Mouse (Mus musculus) stomach, postnatal 0 days (tissue): ENCODE results near the gene Ank3. TPM values are rescaled to one million over a fixed set of nuclear protein-coding genes. Genes with fewer than 3 reads are reported as not detected.

Experiments used
- ATAC-seq: fragments of 200-750 bp; cut with Nextera tagmentation; 2 replicates; pipeline ENCODE4 v1.8.0; 2017; ENCODE audit not compliant: low FRiP score, low TSS enrichment
- DNase-seq: peaks from one replicate; pipeline ENCODE4 v3.0.0-alpha.2; 2016; ENCODE audit warnings: low spot score
- H3K27ac ChIP-seq: fragments of 300-500 bp; sonication (generic); replicated peaks from 2 replicates; pipeline ENCODE4 v1.5.1; 2014; ENCODE audit warnings: mild to moderate bottlenecking, control low read depth
- H3K27me3 ChIP-seq: fragments of 300-500 bp; sonication (generic); 2 replicates; pipeline ENCODE4 v1.6.1; 2014; ENCODE audit warnings: low read length; ENCODE audit not compliant: control insufficient read depth, insufficient read depth
- H3K36me3 ChIP-seq: fragments of 300-500 bp; sonication (generic); 2 replicates; pipeline ENCODE4 v1.6.1; 2014; ENCODE audit warnings: low read length, mixed read lengths; ENCODE audit not compliant: control insufficient read depth, insufficient read depth
- H3K4me1 ChIP-seq: fragments of 300-500 bp; sonication (generic); replicated peaks from 2 replicates; pipeline ENCODE4 v1.6.1; 2014; ENCODE audit warnings: antibody characterized with exemption; ENCODE audit not compliant: control insufficient read depth, insufficient read depth
- H3K4me2 ChIP-seq: fragments of 300-500 bp; sonication (generic); replicated peaks from 2 replicates; pipeline ENCODE4 v1.6.1; 2014; ENCODE audit warnings: low read depth, mild to moderate bottlenecking, control low read depth, moderate library complexity
- H3K4me3 ChIP-seq: fragments of 300-500 bp; sonication (generic); 2 replicates; pipeline ENCODE4 v1.5.1; 2014; ENCODE audit warnings: low read depth, low read length, control low read depth
- H3K9ac ChIP-seq: fragments of 300-500 bp; sonication (generic); 2 replicates; pipeline ENCODE4 v1.6.1; 2014; ENCODE audit warnings: mild to moderate bottlenecking, low read length, control low read depth, mixed read lengths
- H3K9me3 ChIP-seq: fragments of 300-500 bp; sonication (generic); 2 replicates; pipeline ENCODE4 v1.6.1; 2016; ENCODE audit warnings: low read length; ENCODE audit not compliant: control insufficient read depth
- CTCF ChIP-seq: IDR thresholded peaks from 2 replicates; pipeline ENCODE4 v1.5.1; 2016; ENCODE audit warnings: antibody characterized with exemption, low read depth, mild to moderate bottlenecking, moderate library complexity
- EP300 ChIP-seq: optimal IDR thresholded peaks from 2 replicates; pipeline ENCODE3; 2016; ENCODE audit warnings: antibody characterized with exemption
- WGBS: fragments of 180-500 bp; shearing (Covaris S2); extraction: QIAGEN DNeasy Blood & Tissue Kit; methylation state at CpG from one replicate; pipeline ENCODE4 v1.1.7; 2014; 5-methylcytosine and 5-hydroxymethylcytosine counted together
- polyA plus RNA-seq: library from polyadenylated mRNA; unstranded; fragments of >200 nt; fragmentation: Nextera tagmentation; extraction: Ambion mirVana; gene quantifications from 2 replicates; pipeline ENCODE4 v1.2.1, GENCODE M21; 2015

Ank3 gene
- polyA plus RNA-seq, 1 experiment from 2014 or later, result 16.0 TPM

DNA sequence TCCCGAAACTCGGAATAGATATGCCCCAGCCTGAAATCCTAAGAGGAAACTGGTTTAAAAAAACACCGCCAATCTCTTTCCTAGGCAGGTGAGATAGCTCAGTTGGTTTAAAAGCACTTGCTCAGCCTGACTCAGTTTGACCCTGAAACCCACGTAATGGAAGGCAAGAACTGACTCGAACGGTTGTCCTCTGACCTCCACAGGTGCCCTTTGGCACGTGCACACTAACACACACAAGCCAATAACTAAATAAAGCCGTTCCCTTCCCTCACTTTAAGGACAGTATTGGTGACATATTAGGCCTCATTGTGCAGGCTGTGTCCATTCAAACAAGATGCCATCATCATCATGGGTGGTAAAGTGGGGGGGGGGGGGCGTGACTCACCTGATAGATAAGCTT lies 528.4 kb downstream of the Ank3 start:
- Histone ChIP-seq H3K4me3 (peak overlapping the region; percentile 10; the same call in 1 of the 2 replicates), H3K27ac (peak overlapping the region; percentile 93), H3K4me1 (0 out of 2 replicates have a peak, but pooled peaks cover 2% of the 10 kb centered on the region), H3K27me3 (no peaks in the 10 kb centered on the region), H3K4me2 (peak overlapping the region; percentile 68), H3K9me3 (no peaks in the 10 kb centered on the region), H3K9ac (peak overlapping the region; percentile 2), H3K36me3 (no peaks in the 10 kb centered on the region)
- DNase-seq (no peak), ATAC-seq (no peak)
- 11% methylated on average over 9 of the region's 9 CpGs for WGBS
- TF ChIP-seq CTCF (no peak), EP300 (no peak)

DNA sequence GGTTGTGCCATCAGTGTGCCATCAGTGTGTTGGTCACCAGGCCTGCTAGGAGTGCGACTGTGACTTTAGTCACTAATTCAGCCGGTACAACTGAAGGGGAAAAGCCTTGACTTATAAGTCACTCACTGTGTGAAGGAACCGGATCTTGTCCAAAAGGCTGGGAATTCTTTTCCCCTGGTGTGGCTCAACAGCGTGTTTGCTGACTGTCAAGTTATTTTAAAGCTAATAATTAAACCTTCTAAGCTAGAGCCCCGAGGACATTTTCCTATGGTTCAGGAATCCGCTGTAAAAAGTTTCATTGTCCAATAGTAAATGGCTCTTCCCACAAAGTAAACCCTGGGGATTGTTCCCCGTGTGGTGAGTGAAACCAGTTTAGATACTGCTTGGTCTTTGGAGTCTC lies 529.8 kb downstream of the Ank3 start:
- H3K4me3 ChIP-seq, result no peak overlapping the region
- peak overlapping the region; percentile 93 for H3K27ac ChIP-seq
- 0 out of 2 replicates have a peak, but pooled peaks cover 2% of the 10 kb centered on the region for H3K4me1 ChIP-seq
- TF ChIP-seq EP300, result no peak
- no peak for TF ChIP-seq CTCF
- H3K27me3 ChIP-seq, result no peaks in the 10 kb centered on the region
- no peak overlapping the region for H3K4me2 ChIP-seq
- DNase-seq (no peak), ATAC-seq (no peak)
- WGBS, result 38% methylated on average over 7 of the region's 7 CpGs
- no peaks in the 10 kb centered on the region for H3K9me3 ChIP-seq
- H3K36me3 ChIP-seq, result no peaks in the 10 kb centered on the region
- H3K9ac ChIP-seq, result no peak overlapping the region

DNA sequence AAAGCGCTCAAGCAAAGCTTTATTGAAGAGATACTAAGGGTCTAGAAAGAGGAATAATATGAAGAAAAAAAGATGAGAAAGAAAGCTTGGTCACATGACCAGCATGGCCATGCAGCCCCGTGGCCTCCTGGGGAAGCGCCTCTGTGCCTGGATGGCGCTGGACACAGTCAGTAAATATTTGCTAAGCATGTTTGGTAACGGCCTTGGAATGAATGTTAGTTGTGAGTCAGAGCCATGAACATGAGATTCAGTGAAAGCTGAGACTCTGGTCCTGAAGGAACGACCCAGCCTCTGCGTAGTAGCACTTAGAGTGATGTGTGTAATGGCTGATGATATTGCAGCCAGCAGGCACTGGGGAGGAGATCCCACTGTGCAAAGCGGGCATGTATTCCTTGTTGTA lies 531.9 kb downstream of the Ank3 start:
- H3K27me3 ChIP-seq, result no peaks in the 10 kb centered on the region
- no peak overlapping the region for H3K9ac ChIP-seq
- no peak overlapping the region for H3K27ac ChIP-seq
- no peak overlapping the region for H3K4me2 ChIP-seq
- WGBS, result 59% methylated on average over 8 of the region's 8 CpGs
- H3K36me3 ChIP-seq, result no peaks in the 10 kb centered on the region
- H3K9me3 ChIP-seq, result no peaks in the 10 kb centered on the region
- H3K4me1 ChIP-seq, result no peaks in the 10 kb centered on the region
- DNase-seq (peak; percentile 74), ATAC-seq (peak; percentile 87)
- no peak for TF ChIP-seq EP300
- no peak overlapping the region for H3K4me3 ChIP-seq

DNA sequence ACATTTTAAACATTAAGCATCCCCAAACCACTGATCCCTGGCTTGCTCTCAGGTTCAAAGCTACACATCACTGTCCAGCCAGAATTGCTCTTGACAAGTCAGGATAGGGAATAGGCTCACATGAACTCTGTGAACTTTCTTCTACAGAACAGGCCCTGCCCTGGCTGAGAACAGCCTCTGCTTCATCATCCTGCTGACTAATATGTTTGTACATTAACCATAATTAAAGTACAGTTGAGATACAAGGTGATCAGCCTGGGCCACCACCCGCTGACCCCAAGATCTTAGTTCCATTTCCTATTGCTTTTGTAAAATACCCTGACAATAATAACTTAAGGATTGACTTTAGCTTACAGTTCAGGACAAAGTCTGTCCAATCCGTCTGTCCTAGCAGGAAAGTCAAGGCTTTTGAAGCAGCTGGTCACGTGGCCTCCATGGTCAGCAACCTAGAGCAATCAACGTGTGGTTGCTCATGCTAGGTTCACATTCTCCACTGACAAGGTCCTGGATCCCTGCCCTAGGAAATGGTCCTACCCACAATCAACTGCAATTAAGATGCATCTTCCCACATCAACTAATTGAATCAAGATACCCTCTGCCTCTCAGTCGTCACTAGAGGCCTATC lies 538.0 kb downstream of the Ank3 start:
- peak; percentile 72 for ATAC-seq
- Histone ChIP-seq H3K9me3 (no peaks in the 10 kb centered on the region), H3K4me1 (no peaks in the 10 kb centered on the region), H3K9ac (no peak overlapping the region), H3K27me3 (no peaks in the 10 kb centered on the region), H3K36me3 (no peaks in the 10 kb centered on the region), H3K4me2 (no peak overlapping the region), H3K27ac (no peak overlapping the region), H3K4me3 (no peak overlapping the region)
- TF ChIP-seq CTCF, result no peak
- no peak for TF ChIP-seq EP300
- WGBS, result 79% methylated on average over 5 of the region's 5 CpGs
- no peak for DNase-seq

DNA sequence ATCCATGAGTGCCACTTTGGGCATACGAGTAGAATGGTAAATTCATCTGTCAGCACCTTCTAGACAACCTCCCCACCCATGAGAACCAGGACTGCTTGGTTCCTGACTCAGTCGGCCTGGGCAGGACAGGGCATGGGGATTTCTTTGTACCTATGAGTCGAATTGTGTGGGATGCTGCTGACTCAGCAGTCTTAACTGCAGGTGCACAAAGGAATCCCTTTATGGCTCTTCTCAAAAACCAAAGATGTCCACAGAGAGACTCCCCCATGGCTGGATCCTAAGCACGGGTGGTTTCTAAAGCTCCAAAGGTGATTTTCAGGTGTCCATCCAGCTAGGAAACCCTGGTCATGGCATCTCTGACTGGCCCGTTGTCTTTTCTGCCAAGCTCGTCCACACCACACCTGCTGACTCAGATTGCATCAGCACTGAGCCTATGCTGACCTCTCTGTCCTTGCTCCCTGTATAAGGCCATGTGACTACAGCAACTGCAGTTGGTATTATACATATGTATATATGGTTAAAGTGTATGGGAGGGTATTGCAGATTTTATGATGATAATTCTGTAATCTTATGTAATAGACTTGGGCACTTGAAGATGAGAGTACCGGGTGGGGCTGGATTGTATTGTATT lies 538.8 kb downstream of the Ank3 start:
- Histone ChIP-seq H3K9ac (no peak overlapping the region), H3K27me3 (no peaks in the 10 kb centered on the region), H3K9me3 (no peaks in the 10 kb centered on the region), H3K4me3 (no peak overlapping the region), H3K27ac (no peak overlapping the region), H3K36me3 (no peaks in the 10 kb centered on the region), H3K4me1 (no peaks in the 10 kb centered on the region), H3K4me2 (no peak overlapping the region)
- no peak for ATAC-seq
- no peak for DNase-seq
- TF ChIP-seq CTCF, result no peak
- no peak for TF ChIP-seq EP300
- WGBS, result 73% methylated on average over 7 of the region's 7 CpGs

DNA sequence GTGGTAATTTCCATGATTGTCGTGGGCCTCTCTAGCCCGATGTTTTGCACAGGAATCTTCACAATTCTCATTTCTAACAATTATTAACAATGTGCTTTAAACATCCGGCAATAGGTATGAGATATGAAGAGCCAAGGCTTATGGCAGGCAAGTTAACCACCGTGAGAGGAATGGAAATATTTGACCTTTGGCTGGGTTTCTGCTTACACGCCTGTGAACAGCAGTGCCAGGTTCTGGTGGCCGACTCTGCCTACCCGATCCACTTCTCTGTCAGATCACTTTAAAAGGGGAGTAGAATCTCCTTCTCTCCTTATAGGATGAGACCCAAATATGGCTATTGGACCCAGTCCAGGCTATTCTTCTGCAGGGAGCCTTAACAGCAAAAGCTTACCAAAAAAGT lies 540.6 kb downstream of the Ank3 start:
- H3K4me3 ChIP-seq, result no peak overlapping the region
- no peaks in the 10 kb centered on the region for H3K27me3 ChIP-seq
- no peaks in the 10 kb centered on the region for H3K9me3 ChIP-seq
- ATAC-seq (no peak), DNase-seq (no peak)
- TF ChIP-seq CTCF, result no peak
- TF ChIP-seq EP300, result no peak
- H3K4me1 ChIP-seq, result no peaks in the 10 kb centered on the region
- H3K27ac ChIP-seq, result no peak overlapping the region
- H3K36me3 ChIP-seq, result no peaks in the 10 kb centered on the region
- no peak overlapping the region for H3K4me2 ChIP-seq
- H3K9ac ChIP-seq, result no peak overlapping the region
- WGBS, result 65% methylated on average over 7 of the region's 7 CpGs
